Mouse (Mus musculus) forebrain, embryonic 13.5 days (tissue): Measurements from ENCODE around the gene Snx11. TPM values are rescaled to one million over a fixed set of nuclear protein-coding genes. Genes with fewer than 3 reads are reported as not detected.
A peak's percentile ranks its signal among the peaks of the same experiment; 100 is the strongest.

Experiments used
- ATAC-seq: fragments of 200-750 bp; cut with Nextera tagmentation; 2 replicates; pipeline ENCODE4 v1.8.0; 2017
- H3K27ac ChIP-seq: fragments of 300-500 bp; sonication (generic); 2 replicates; pipeline ENCODE4 v1.5.1; 2015; ENCODE audit warnings: inconsistent platforms, mild to moderate bottlenecking, moderate library complexity
- H3K27me3 ChIP-seq: fragments of 300-500 bp; sonication (generic); 2 replicates; pipeline ENCODE4 v1.6.1; 2015; ENCODE audit warnings: mild to moderate bottlenecking, inconsistent platforms
- H3K36me3 ChIP-seq: fragments of 300-500 bp; sonication (generic); 2 replicates; pipeline ENCODE4 v1.6.1; 2015; ENCODE audit warnings: mild to moderate bottlenecking, inconsistent platforms; ENCODE audit not compliant: poor library complexity, severe bottlenecking
- H3K4me1 ChIP-seq: fragments of 300-500 bp; sonication (generic); 2 replicates; pipeline ENCODE4 v1.6.1; 2015; ENCODE audit warnings: inconsistent platforms
- H3K4me2 ChIP-seq: fragments of 300-500 bp; sonication (generic); 2 replicates; pipeline ENCODE4 v1.6.1; 2015; ENCODE audit warnings: inconsistent platforms, mild to moderate bottlenecking, moderate library complexity
- H3K4me3 ChIP-seq: fragments of 300-500 bp; sonication (generic); 2 replicates; pipeline ENCODE4 v1.5.1; 2015; ENCODE audit warnings: mild to moderate bottlenecking, inconsistent platforms
- H3K9ac ChIP-seq: fragments of 300-500 bp; sonication (generic); 2 replicates; pipeline ENCODE4 v1.6.1; 2015; ENCODE audit warnings: mild to moderate bottlenecking, inconsistent platforms
- H3K9me3 ChIP-seq: fragments of 300-500 bp; sonication (generic); replicated peaks from 2 replicates; pipeline ENCODE4 v1.6.1; 2016; ENCODE audit warnings: inconsistent platforms
- WGBS: fragments of 180-500 bp; shearing (Covaris S2); methylation state at CpG from one replicate; pipeline ENCODE4 v1.1.7; 2015; 5-methylcytosine and 5-hydroxymethylcytosine counted together
- polyA plus RNA-seq: library from polyadenylated mRNA; unstranded; fragments of >200 nt; fragmentation: Nextera tagmentation; extraction: Ambion mirVana; gene quantifications from 2 replicates; pipeline ENCODE4 v1.2.1, GENCODE M21; 2015

Gene Snx11
- polyA plus RNA-seq = 36.2 and 43.0 TPM in 2 replicates

DNA sequence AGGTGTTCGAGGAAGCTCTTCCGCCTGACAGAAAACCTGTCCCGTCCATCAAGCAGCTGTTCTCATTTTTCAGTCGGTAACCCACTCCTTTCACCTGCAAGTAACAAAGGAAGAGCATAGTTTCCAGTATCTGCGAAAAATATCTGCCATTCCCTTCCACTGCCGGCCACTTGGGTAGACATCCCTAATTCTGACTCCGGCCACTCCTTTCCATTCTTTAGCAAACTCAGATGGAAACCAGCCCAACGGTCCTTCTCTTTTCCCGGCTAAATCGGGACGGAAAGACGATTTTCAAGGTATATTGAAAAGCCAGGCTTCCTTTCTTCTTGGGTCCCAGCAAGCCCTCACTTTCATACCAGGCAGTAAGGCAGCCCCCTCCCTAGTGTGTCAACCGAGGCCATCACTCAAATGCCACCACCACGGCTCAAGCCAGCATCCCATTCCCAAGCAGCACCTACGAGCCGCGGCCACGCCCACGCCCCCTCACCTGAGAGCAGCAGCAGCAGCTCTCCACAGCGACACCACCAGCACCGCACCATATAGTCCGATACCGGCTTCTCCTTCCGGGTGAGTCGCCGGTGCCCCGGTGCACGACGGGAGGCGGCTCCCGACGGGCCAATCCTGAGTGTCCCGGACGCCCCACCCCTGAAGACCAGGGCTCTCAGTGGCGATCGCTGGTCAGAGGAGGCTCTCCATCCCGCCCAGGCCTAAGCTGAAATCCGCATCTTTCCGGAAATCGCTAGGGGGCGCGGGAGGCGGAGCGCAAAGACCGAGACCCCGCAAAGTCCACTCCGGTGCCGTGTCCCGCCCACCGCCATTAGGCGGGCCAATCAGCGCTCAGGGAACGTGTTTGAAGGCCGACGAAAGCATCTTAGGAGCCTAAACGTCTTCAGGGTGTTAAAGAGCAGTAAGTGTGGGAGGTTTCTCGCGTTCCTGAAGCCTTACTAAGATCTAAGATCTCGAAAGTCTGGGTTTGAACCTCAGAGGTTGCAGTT is at the start of gene Snx11:
TSS of gene Snx11 (minus strand) at position 592 of the 995 bp plus-strand sequence.
- 2% methylated on average over 59 of the region's 59 CpGs for WGBS
- Histone ChIP-seq H3K4me3 (peak within 1 kb of the TSS; percentile 73), H3K9ac (peak within 1 kb of the TSS; percentile 76), H3K27ac (peak within 1 kb of the TSS; percentile 68), H3K27me3 (no peaks in the 10 kb centered on the region), H3K4me1 (peaks cover 25% of the 10 kb centered on the region), H3K9me3 (no peaks in the 10 kb centered on the region), H3K4me2 (peak within 1 kb of the TSS; percentile 87), H3K36me3 (peaks cover 21% of the 10 kb centered on the region)
- ATAC-seq = peak; percentile 99

- Histone ChIP-seq H3K4me1 (peaks cover 73% of the 10 kb centered on the region), H3K27me3 (no peaks in the 10 kb centered on the region), H3K27ac (no peak overlapping the region), H3K4me2 (peak overlapping the region; percentile 99), H3K36me3 (peaks cover 39% of the 10 kb centered on the region), H3K9me3 (no peaks in the 10 kb centered on the region), H3K9ac (peak overlapping the region; percentile 76), H3K4me3 (no peak overlapping the region)
- ATAC-seq = no peak
- 84% methylated on average over 2 of the region's 2 CpGs for WGBS
Observed at GRCm38 (mm10) chr11:96826481-96826880, 49.1 kb upstream of the Snx11 start.

- Histone ChIP-seq H3K4me2 (peak overlapping the region; percentile 99), H3K9me3 (no peaks in the 10 kb centered on the region), H3K9ac (peak overlapping the region; percentile 76), H3K4me1 (peaks cover 69% of the 10 kb centered on the region), H3K4me3 (peak overlapping the region; percentile 52; the same call in 1 of the 2 replicates), H3K27me3 (no peaks in the 10 kb centered on the region), H3K36me3 (peaks cover 55% of the 10 kb centered on the region), H3K27ac (peak overlapping the region; percentile 88)
- ATAC-seq = no peak
- 32% methylated on average over 7 of the region's 7 CpGs for WGBS
Observed at GRCm38 (mm10) chr11:96824783-96825495, 47.6 kb upstream of the Snx11 start.

GRCm38 (mm10) chr11:96823880-96824782 is 46.8 kb upstream of the Snx11 start:
- no peaks in the 10 kb centered on the region for H3K9me3 ChIP-seq
- peaks cover 63% of the 10 kb centered on the region for H3K36me3 ChIP-seq
- H3K9ac ChIP-seq = peak overlapping the region; percentile 76
- peak overlapping the region; percentile 99 for H3K4me2 ChIP-seq
- peak; percentile 92 for ATAC-seq
- no peaks in the 10 kb centered on the region for H3K27me3 ChIP-seq
- H3K27ac ChIP-seq = peak overlapping the region; percentile 88
- H3K4me3 ChIP-seq = peak overlapping the region; percentile 52
- WGBS = under 1% methylated on average over 21 of the region's 26 CpGs
- H3K4me1 ChIP-seq = peaks cover 69% of the 10 kb centered on the region

GRCm38 (mm10) chr11:96823471-96823837 is 46.1 kb upstream of the Snx11 start:
- 3% methylated on average over 12 of the region's 13 CpGs for WGBS
- ATAC-seq = no peak; the same call in 1 of the 2 replicates
- no peaks in the 10 kb centered on the region for H3K9me3 ChIP-seq
- peak overlapping the region; percentile 88 for H3K27ac ChIP-seq
- peak overlapping the region; percentile 99 for H3K4me2 ChIP-seq
- H3K36me3 ChIP-seq = peaks cover 70% of the 10 kb centered on the region
- H3K9ac ChIP-seq = peak overlapping the region; percentile 76
- H3K27me3 ChIP-seq = no peaks in the 10 kb centered on the region
- peaks cover 62% of the 10 kb centered on the region for H3K4me1 ChIP-seq
- peak overlapping the region; percentile 52 for H3K4me3 ChIP-seq

- Histone ChIP-seq H3K4me3 (peak overlapping the region; percentile 52), H3K27me3 (no peaks in the 10 kb centered on the region), H3K9ac (peak overlapping the region; percentile 76), H3K4me2 (peak overlapping the region; percentile 99), H3K27ac (no peak overlapping the region), H3K9me3 (no peaks in the 10 kb centered on the region), H3K36me3 (peaks cover 73% of the 10 kb centered on the region), H3K4me1 (peaks cover 56% of the 10 kb centered on the region)
- ATAC-seq = no peak
- WGBS = 39% methylated on average over 4 of the region's 4 CpGs
Observed at GRCm38 (mm10) chr11:96822675-96823470, 45.5 kb upstream of the Snx11 start.

DNA sequence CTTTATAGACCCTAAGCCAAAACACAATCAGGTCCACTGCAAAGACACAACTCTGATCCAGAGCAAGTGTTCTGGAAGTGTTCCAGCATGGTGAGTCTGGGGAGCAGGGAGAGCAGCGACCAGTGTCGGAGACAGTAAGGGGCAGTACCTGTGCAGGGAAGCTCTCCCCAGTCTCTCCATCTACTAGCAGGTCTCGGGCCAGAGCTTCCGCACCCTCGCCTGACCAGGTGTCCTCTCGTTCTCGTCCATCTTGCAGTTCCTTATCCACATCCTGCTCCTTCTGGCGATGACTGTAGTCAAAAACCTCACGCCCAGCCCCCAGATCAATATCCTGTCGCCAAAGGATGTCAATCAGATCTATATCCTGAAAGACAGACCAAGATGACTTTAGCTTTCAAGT is 44.6 kb upstream of the Snx11 start:
- H3K36me3 ChIP-seq = peaks cover 73% of the 10 kb centered on the region

GRCm38 (mm10) chr11:96818128-96818710 is 40.9 kb upstream of the Snx11 start:
- no peak overlapping the region for H3K9ac ChIP-seq
- H3K4me3 ChIP-seq = no peak overlapping the region
- H3K27me3 ChIP-seq = no peaks in the 10 kb centered on the region
- H3K4me2 ChIP-seq = no peak overlapping the region
- no peak for ATAC-seq
- H3K9me3 ChIP-seq = no peaks in the 10 kb centered on the region
- H3K27ac ChIP-seq = no peak overlapping the region
- peaks cover 12% of the 10 kb centered on the region for H3K4me1 ChIP-seq
- H3K36me3 ChIP-seq = peaks cover 85% of the 10 kb centered on the region
- WGBS = 80% methylated on average over 8 of the region's 8 CpGs

More for the DNA sequence above, 44.6 kb upstream of the Snx11 start:
- H3K27me3 ChIP-seq = no peaks in the 10 kb centered on the region
- H3K9me3 ChIP-seq = no peaks in the 10 kb centered on the region
- no peak overlapping the region for H3K4me3 ChIP-seq
- no peak for ATAC-seq
- 91% methylated on average over 10 of the region's 10 CpGs for WGBS
- H3K27ac ChIP-seq = no peak overlapping the region
- H3K4me2 ChIP-seq = no peak overlapping the region
- peaks cover 47% of the 10 kb centered on the region for H3K4me1 ChIP-seq
- H3K9ac ChIP-seq = no peak overlapping the region

- no peak overlapping the region for H3K4me3 ChIP-seq
- no peak for ATAC-seq
- H3K9me3 ChIP-seq = no peaks in the 10 kb centered on the region
- no peak overlapping the region for H3K4me2 ChIP-seq
- H3K4me1 ChIP-seq = no peaks in the 10 kb centered on the region
- H3K27ac ChIP-seq = no peak overlapping the region
- H3K9ac ChIP-seq = no peak overlapping the region
- 61% methylated on average over 5 of the region's 5 CpGs for WGBS
- H3K27me3 ChIP-seq = no peaks in the 10 kb centered on the region
- peaks cover 86% of the 10 kb centered on the region for H3K36me3 ChIP-seq
Observed at GRCm38 (mm10) chr11:96816979-96817378, 39.6 kb upstream of the Snx11 start.

GRCm38 (mm10) chr11:96816494-96816893 is 39.1 kb upstream of the Snx11 start:
- no peak overlapping the region for H3K4me3 ChIP-seq
- no peak overlapping the region for H3K9ac ChIP-seq
- no peaks in the 10 kb centered on the region for H3K27me3 ChIP-seq
- peaks cover 86% of the 10 kb centered on the region for H3K36me3 ChIP-seq
- WGBS = 88% methylated on average over 1 of the region's 1 CpGs
- no peaks in the 10 kb centered on the region for H3K9me3 ChIP-seq
- H3K4me2 ChIP-seq = no peak overlapping the region
- no peaks in the 10 kb centered on the region for H3K4me1 ChIP-seq
- ATAC-seq = no peak
- H3K27ac ChIP-seq = no peak overlapping the region
